13 mouse cellular contexts compared by ENCODE assay signal in the genomic region with DNA sequence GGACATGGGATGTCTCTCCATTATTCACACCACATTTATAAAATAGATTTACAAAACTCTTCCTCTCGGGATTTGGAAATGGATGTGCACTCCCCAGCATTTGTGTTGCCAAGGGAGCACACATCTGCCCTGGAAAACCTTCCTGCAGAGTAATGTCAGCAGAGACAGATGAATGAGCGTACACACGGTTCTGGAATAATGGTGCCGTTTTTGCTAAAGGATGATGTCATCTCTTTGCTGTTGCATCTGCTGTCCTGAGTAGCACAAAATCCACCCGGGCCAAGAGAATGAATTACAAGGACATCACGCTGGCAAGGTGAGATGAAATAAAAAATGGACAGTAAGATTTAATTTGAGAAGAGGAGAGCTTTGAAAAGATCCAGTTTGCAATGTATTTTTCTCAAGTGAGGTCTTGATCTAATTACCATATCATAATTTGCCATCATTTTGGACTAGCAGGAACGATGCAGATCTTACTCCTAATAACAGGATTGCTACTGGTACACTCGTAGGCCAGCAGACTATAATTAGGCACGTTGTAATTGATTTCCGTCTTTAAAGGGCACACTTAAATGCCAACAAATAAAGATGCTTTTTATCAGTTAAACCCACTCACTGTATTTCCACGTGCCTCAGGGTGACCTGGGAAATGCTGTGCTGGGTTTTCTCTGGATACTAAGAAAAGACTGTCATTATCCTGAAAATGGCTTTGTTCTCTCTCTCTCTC. TPM values are rescaled to one million over a fixed set of nuclear protein-coding genes. Genes with fewer than 3 reads are reported as not detected.
DNase-seq lines count a peak whose midpoint lies in the region; ATAC-seq and TF ChIP-seq lines count a peak whose summit lies in the region.
"Had no signal": no experiment of that assay in that cellular context is flagged by ENCODE, and none has a peak within 500 bp of the region (broad histone marks: within the 10 kb centered on the region; RNA-seq: fewer than 3 reads in every experiment).

No protein-coding gene starts in this region.

- peak overlapping the region; percentile 67; the same call in 1 of the 2 replicates for H3K27ac ChIP-seq in layer of hippocampus, adult 2 months
- H3K27ac ChIP-seq in forebrain, embryonic 16.5 days (ENCODE audit: low read length), result no peak overlapping the region
- H3K27ac ChIP-seq in midbrain, postnatal 0 days (ENCODE audit: low read depth, low read length), result no peak overlapping the region
- H3K27ac ChIP-seq: heart, adult 2 months; liver, embryonic 14.5 days had no signal

- H3K4me2 ChIP-seq in forebrain, embryonic 16.5 days (ENCODE audit: low read length), result no peak overlapping the region
- H3K4me2 ChIP-seq in midbrain, postnatal 0 days (ENCODE audit: low read depth, low read length, poor library complexity, severe bottlenecking), result no peak overlapping the region

- no peaks in the 10 kb centered on the region for H3K27me3 ChIP-seq in forebrain, embryonic 16.5 days (replicated peaks; ENCODE audit: control insufficient read depth, insufficient read depth, low read length)
- H3K27me3 ChIP-seq in midbrain, postnatal 0 days (ENCODE audit: insufficient read depth, low read length), result no peaks in the 10 kb centered on the region

- no peak overlapping the region for H3K9ac ChIP-seq in forebrain, embryonic 16.5 days (replicated peaks; ENCODE audit: low read depth, low read length)
- no peak overlapping the region for H3K9ac ChIP-seq in midbrain, postnatal 0 days (replicated peaks; ENCODE audit: low read length, poor library complexity, severe bottlenecking)
- H3K9ac ChIP-seq: liver, embryonic 14.5 days had no signal

- no peaks in the 10 kb centered on the region for H3K36me3 ChIP-seq in forebrain, embryonic 16.5 days (ENCODE audit: control insufficient read depth, insufficient read depth)
- no peaks in the 10 kb centered on the region for H3K36me3 ChIP-seq in midbrain, postnatal 0 days (ENCODE audit: insufficient read depth, low read length)

- no peak overlapping the region for H3K4me3 ChIP-seq in layer of hippocampus, adult 2 months
- no peak overlapping the region for H3K4me3 ChIP-seq in forebrain, embryonic 16.5 days (replicated peaks; ENCODE audit: low read length)
- no peak overlapping the region for H3K4me3 ChIP-seq in midbrain, postnatal 0 days (ENCODE audit: low read depth, low read length)
- H3K4me3 ChIP-seq: heart, adult 2 months had no signal

- ATAC-seq in forebrain, embryonic 16.5 days, result peak; percentile 64
- ATAC-seq in midbrain, postnatal 0 days (ENCODE audit: low FRiP score), result peak; percentile 77

- 13% methylated on average over 11 of the region's 11 CpGs for WGBS in forebrain, embryonic 16.5 days
- 32% methylated on average over 11 of the region's 11 CpGs for WGBS in midbrain, postnatal 0 days

- no peaks in the 10 kb centered on the region for H3K9me3 ChIP-seq in forebrain, embryonic 16.5 days (ENCODE audit: control insufficient read depth, low read length)
- H3K9me3 ChIP-seq in midbrain, postnatal 0 days (ENCODE audit: low read length), result no peaks in the 10 kb centered on the region

- H3K4me1 ChIP-seq in forebrain, embryonic 16.5 days (replicated peaks; ENCODE audit: control insufficient read depth, insufficient read depth, low read length), result peaks cover 16% of the 10 kb centered on the region
- no peaks in the 10 kb centered on the region for H3K4me1 ChIP-seq in midbrain, postnatal 0 days (ENCODE audit: insufficient read depth, low read length)

- no peak for TF ChIP-seq POLR2A in brain, embryonic 14.5 days (IDR thresholded peaks at IDR 0.05; ENCODE audit: borderline replicate concordance, extremely low read depth, insufficient read depth, insufficient read length, poor library complexity, severe bottlenecking)

- TF ChIP-seq CTCF in layer of hippocampus, adult 2 months (conservative IDR thresholded peaks at IDR 0.05), result no peak
- no peak for TF ChIP-seq CTCF in brain, embryonic 14.5 days (IDR thresholded peaks at IDR 0.05; ENCODE audit: borderline replicate concordance, extremely low read depth, insufficient read depth, insufficient read length)
- TF ChIP-seq CTCF in midbrain, postnatal 0 days (IDR thresholded peaks at IDR 0.05), result no peak

- peak in 1 of 2 experiments; percentile 11 for DNase-seq in layer of hippocampus, adult 2 months (ENCODE audit: low spot score in 2 of 2)
- DNase-seq in layer of hippocampus, postnatal 36 days, result no peak
- peak; percentile 73 for DNase-seq in brain, embryonic 14.5 days (ENCODE audit: low read depth)
- peak; percentile 65 for DNase-seq in midbrain, postnatal 0 days (ENCODE audit: low spot score)
- no peak for DNase-seq in lung, postnatal 14 days
- no peak for DNase-seq in gastrocnemius, postnatal 25 days
- no peak for DNase-seq in kidney, postnatal 10 days
- DNase-seq: adrenal gland, adult 8-10 months; heart, adult 2 months; kidney, adult 18-20 months; right cerebral cortex, postnatal 25 days had no signal

RNA-seq across cellular contexts. Expression of gene Slc30a5, which starts 38.4 kb away (rescaled TPM):
- 10 to 100 TPM; 34.8 to 37.4 TPM for total RNA-seq in layer of hippocampus, adult 2 months (2021)
- total RNA-seq in layer of hippocampus, postnatal 36 days (2021), result 10 to 100 TPM; 39.9 to 40.7 TPM
- polyA plus RNA-seq in brain, embryonic 14.5 days (2012; rRNA removed), result 36.7 and 39.1 TPM in 2 replicates
- polyA plus RNA-seq in forebrain, embryonic 16.5 days (2015; fragmentation: Nextera tagmentation; extraction: Ambion mirVana), result 34.9 and 38.8 TPM in 2 replicates
- total RNA-seq in midbrain, postnatal 0 days (2014; rRNA removed), result 41.7 and 48.6 TPM in 2 replicates
- 21.7 and 22.3 TPM in 2 replicates for polyA plus RNA-seq in midbrain, postnatal 0 days (2015; fragmentation: Nextera tagmentation; extraction: Ambion mirVana)
- total RNA-seq in gastrocnemius, postnatal 25 days (2021), result 10 to 100 TPM; 10.5 to 11.3 TPM

Comparison
In these comparisons a context has a peak if more than half of its experiments do, and no peak if none do; other contexts are left out.
1. DNase-seq: peak in brain, embryonic 14.5 days (single experiment) and midbrain, postnatal 0 days (single experiment); none in layer of hippocampus, postnatal 36 days (0 of 2), lung, postnatal 14 days (single experiment), gastrocnemius, postnatal 25 days (single experiment) and kidney, postnatal 10 days (single experiment).